Mouse (Mus musculus) embryonic facial prominence, embryonic 14.5 days (tissue): ENCODE measurements at regions not wholly inside any gene's neighbourhood (a gene's known extent, or its start where the extent isn't known, plus 50 kb on each side); places are given as distances from the start of the nearest gene placed in this dataset.

Source experiments
- ATAC-seq: fragments of 200-750 bp; cut with Nextera tagmentation; 2 replicates; pipeline ENCODE4 v1.8.0; 2017; ENCODE audit warnings: low read depth, moderate number of reproducible peaks, moderate TSS enrichment
- DNase-seq: peaks from one replicate; pipeline ENCODE4 v3.0.0-alpha.2; 2015; ENCODE audit warnings: low spot score
- H3K27ac ChIP-seq: fragments of 300-500 bp; sonication (generic); replicated peaks from 2 replicates; pipeline ENCODE4 v1.5.1; 2014; ENCODE audit warnings: low read depth, mild to moderate bottlenecking, low read length, moderate library complexity
- H3K27me3 ChIP-seq: fragments of 300-500 bp; sonication (generic); replicated peaks from 2 replicates; pipeline ENCODE4 v1.6.1; 2014; ENCODE audit warnings: low read length; ENCODE audit not compliant: control insufficient read depth, insufficient read depth
- H3K36me3 ChIP-seq: fragments of 300-500 bp; sonication (generic); 2 replicates; pipeline ENCODE4 v1.6.1; 2014; ENCODE audit warnings: low read length, mixed read lengths; ENCODE audit not compliant: control insufficient read depth, insufficient read depth
- H3K4me1 ChIP-seq: fragments of 300-500 bp; sonication (generic); 2 replicates; pipeline ENCODE4 v1.6.1; 2014; ENCODE audit warnings: antibody characterized with exemption, low read length; ENCODE audit not compliant: control insufficient read depth, insufficient read depth
- H3K4me2 ChIP-seq: fragments of 300-500 bp; sonication (generic); 2 replicates; pipeline ENCODE4 v1.6.1; 2014; ENCODE audit warnings: low read depth, mild to moderate bottlenecking, low read length, moderate library complexity, mixed read lengths
- H3K4me3 ChIP-seq: fragments of 300-500 bp; sonication (generic); 2 replicates; pipeline ENCODE4 v1.5.1; 2014; ENCODE audit warnings: low read depth, mild to moderate bottlenecking, low read length
- H3K9ac ChIP-seq: fragments of 300-500 bp; sonication (generic); 2 replicates; pipeline ENCODE4 v1.6.1; 2014; ENCODE audit warnings: low read depth, mild to moderate bottlenecking, low read length, moderate library complexity, mixed read lengths
- H3K9me3 ChIP-seq: fragments of 300-500 bp; sonication (generic); 2 replicates; pipeline ENCODE4 v1.6.1; 2016; ENCODE audit warnings: low read length; ENCODE audit not compliant: control insufficient read depth
- WGBS: fragments of 180-500 bp; shearing (Covaris S2); extraction: QIAGEN DNeasy Blood & Tissue Kit; methylation state at CpG from one replicate; pipeline ENCODE4 v1.1.7; 2014; 5-methylcytosine and 5-hydroxymethylcytosine counted together

- H3K36me3 ChIP-seq, result no peaks in the 10 kb centered on the region
- peaks cover 2% of the 10 kb centered on the region; the same call in 1 of the 2 replicates for H3K4me1 ChIP-seq
- H3K4me2 ChIP-seq, result no peak overlapping the region
- H3K9me3 ChIP-seq, result peaks cover 5% of the 10 kb centered on the region; the same call in 1 of the 2 replicates
- H3K27ac ChIP-seq, result no peak overlapping the region
- no peaks in the 10 kb centered on the region for H3K27me3 ChIP-seq
- H3K4me3 ChIP-seq, result no peak overlapping the region
- H3K9ac ChIP-seq, result no peak overlapping the region
- DNase-seq, result no peak
- ATAC-seq, result no peak
- 51% methylated on average over 13 of the region's 13 CpGs for WGBS
Observed at GRCm38 (mm10) chr3:52929827-52930605, 87.0 kb downstream of the Cog6 start.

- DNase-seq, result no peak
- Histone ChIP-seq H3K27me3 (no peaks in the 10 kb centered on the region), H3K9me3 (peaks cover 7% of the 10 kb centered on the region; the same call in 1 of the 2 replicates), H3K9ac (no peak overlapping the region), H3K4me1 (peaks cover 2% of the 10 kb centered on the region; the same call in 1 of the 2 replicates), H3K27ac (no peak overlapping the region), H3K36me3 (no peaks in the 10 kb centered on the region), H3K4me2 (no peak overlapping the region), H3K4me3 (no peak overlapping the region)
- ATAC-seq, result no peak
- 42% methylated on average over 12 of the region's 12 CpGs for WGBS
Observed at GRCm38 (mm10) chr3:52927361-52927841, 89.6 kb downstream of the Cog6 start.

- H3K36me3 ChIP-seq, result no peaks in the 10 kb centered on the region
- no peak overlapping the region for H3K27ac ChIP-seq
- 53% methylated on average over 3 of the region's 3 CpGs for WGBS
- H3K4me2 ChIP-seq, result no peak overlapping the region
- no peaks in the 10 kb centered on the region for H3K27me3 ChIP-seq
- peak; percentile 56 for DNase-seq
- H3K9ac ChIP-seq, result no peak overlapping the region
- peaks cover 2% of the 10 kb centered on the region; the same call in 1 of the 2 replicates for H3K4me1 ChIP-seq
- no peak overlapping the region for H3K4me3 ChIP-seq
- peaks cover 7% of the 10 kb centered on the region; the same call in 1 of the 2 replicates for H3K9me3 ChIP-seq
- peak; percentile 75; the same call in 1 of the 2 replicates for ATAC-seq
Observed at GRCm38 (mm10) chr3:52926549-52926948, 90.5 kb downstream of the Cog6 start.

- Histone ChIP-seq H3K36me3 (no peaks in the 10 kb centered on the region), H3K4me3 (no peak overlapping the region), H3K4me1 (peaks cover 2% of the 10 kb centered on the region; the same call in 1 of the 2 replicates), H3K9me3 (peaks cover 7% of the 10 kb centered on the region; the same call in 1 of the 2 replicates), H3K27ac (no peak overlapping the region), H3K4me2 (no peak overlapping the region), H3K27me3 (no peaks in the 10 kb centered on the region), H3K9ac (no peak overlapping the region)
- DNase-seq (no peak), ATAC-seq (no peak)
- 65% methylated on average over 3 of the region's 3 CpGs for WGBS
Observed at GRCm38 (mm10) chr3:52925223-52925622, 91.8 kb downstream of the Cog6 start.

GRCm38 (mm10) chr3:52924631-52925030 is 92.4 kb downstream of the Cog6 start:
- Histone ChIP-seq H3K36me3 (no peaks in the 10 kb centered on the region), H3K27ac (no peak overlapping the region), H3K27me3 (no peaks in the 10 kb centered on the region), H3K9ac (no peak overlapping the region), H3K4me3 (no peak overlapping the region), H3K4me2 (no peak overlapping the region), H3K4me1 (peaks cover 2% of the 10 kb centered on the region; the same call in 1 of the 2 replicates), H3K9me3 (peaks cover 10% of the 10 kb centered on the region; the same call in 1 of the 2 replicates)
- WGBS, result 50% methylated on average over 2 of the region's 2 CpGs
- DNase-seq (no peak), ATAC-seq (no peak)

- Histone ChIP-seq H3K27ac (no peak overlapping the region), H3K4me1 (peaks cover 2% of the 10 kb centered on the region; the same call in 1 of the 2 replicates), H3K9me3 (peaks cover 17% of the 10 kb centered on the region; the same call in 1 of the 2 replicates), H3K27me3 (no peaks in the 10 kb centered on the region), H3K4me2 (no peak overlapping the region), H3K36me3 (no peaks in the 10 kb centered on the region), H3K9ac (no peak overlapping the region), H3K4me3 (no peak overlapping the region)
- WGBS, result 86% methylated on average over 4 of the region's 4 CpGs
- DNase-seq, result no peak
- ATAC-seq, result no peak
Observed at GRCm38 (mm10) chr3:52923824-52924559, 93.0 kb downstream of the Cog6 start.

GRCm38 (mm10) chr3:52922411-52922810 is 94.6 kb downstream of the Cog6 start:
- no peak overlapping the region for H3K4me2 ChIP-seq
- no peak overlapping the region for H3K4me3 ChIP-seq
- WGBS, result 88% methylated on average over 8 of the region's 8 CpGs
- no peaks in the 10 kb centered on the region for H3K36me3 ChIP-seq
- H3K9me3 ChIP-seq, result peaks cover 23% of the 10 kb centered on the region; the same call in 1 of the 2 replicates
- H3K27me3 ChIP-seq, result no peaks in the 10 kb centered on the region
- no peak overlapping the region for H3K27ac ChIP-seq
- DNase-seq (no peak), ATAC-seq (no peak)
- H3K9ac ChIP-seq, result no peak overlapping the region
- peaks cover 2% of the 10 kb centered on the region; the same call in 1 of the 2 replicates for H3K4me1 ChIP-seq

- H3K9me3 ChIP-seq, result peaks cover 11% of the 10 kb centered on the region; the same call in 1 of the 2 replicates
- ATAC-seq (no peak), DNase-seq (no peak)
- H3K4me3 ChIP-seq, result no peak overlapping the region
- no peaks in the 10 kb centered on the region for H3K27me3 ChIP-seq
- no peak overlapping the region for H3K27ac ChIP-seq
- no peaks in the 10 kb centered on the region for H3K36me3 ChIP-seq
- H3K4me1 ChIP-seq, result no peaks in the 10 kb centered on the region
- no peak overlapping the region for H3K9ac ChIP-seq
- 93% methylated on average over 3 of the region's 3 CpGs for WGBS
- no peak overlapping the region for H3K4me2 ChIP-seq
Observed at GRCm38 (mm10) chr3:52906823-52907564, 110.0 kb downstream of the Cog6 start.
